8 mouse cellular contexts compared by ENCODE assay signal in the genomic region with DNA sequence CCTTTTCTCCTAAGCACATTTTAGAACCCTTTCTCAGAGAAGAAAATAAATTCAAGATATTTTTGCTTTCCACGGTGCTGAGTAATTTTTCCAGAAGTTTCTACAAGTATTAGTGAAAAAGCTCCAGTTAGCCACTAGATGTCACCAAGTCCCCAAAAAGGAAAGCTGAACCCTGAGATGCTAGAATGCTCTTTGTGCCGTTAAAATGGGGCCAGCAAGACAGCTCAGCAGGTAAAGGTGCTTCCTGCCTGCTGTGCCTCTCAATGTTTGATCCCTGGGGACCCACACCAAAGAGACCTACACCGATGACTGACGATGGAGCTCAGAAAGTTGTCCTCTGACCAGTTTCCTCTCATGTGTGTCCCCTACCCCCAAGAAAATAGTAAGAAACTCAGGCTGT. TPM values are rescaled to one million over a fixed set of nuclear protein-coding genes. Genes with fewer than 3 reads are reported as not detected.
DNase-seq lines count a peak whose midpoint lies in the region; ATAC-seq and TF ChIP-seq lines count a peak whose summit lies in the region.

No protein-coding gene starts in this region.

- no peak overlapping the region for H3K27ac ChIP-seq in kidney, postnatal 0 days

- H3K4me2 ChIP-seq in kidney, postnatal 0 days (ENCODE audit: low read length), result no peak overlapping the region

- peak; percentile 71 for TF ChIP-seq CTCF in kidney, postnatal 0 days (IDR thresholded peaks at IDR 0.05; ENCODE audit: low read depth)

- H3K27me3 ChIP-seq in kidney, postnatal 0 days (ENCODE audit: insufficient read depth, low read length), result no peaks in the 10 kb centered on the region

- no peaks in the 10 kb centered on the region for H3K36me3 ChIP-seq in kidney, postnatal 0 days (ENCODE audit: insufficient read depth, low read length)

- no peaks in the 10 kb centered on the region for H3K9me3 ChIP-seq in kidney, postnatal 0 days (replicated peaks; ENCODE audit: low read length)

- peak; percentile 11 for DNase-seq in adrenal gland, postnatal 10 days
- DNase-seq in adrenal gland, adult 8-10 months, result no peak
- DNase-seq in kidney, postnatal 0 days (ENCODE audit: low spot score), result peak; percentile 80
- no peak for DNase-seq in kidney, adult 11 months
- DNase-seq in NIH3T3 (ENCODE audit: low read depth), result peak; percentile 58
- DNase-seq in ovary, adult 18-20 months (ENCODE audit: low spot score), result no peak
- no peak for DNase-seq in right cerebral cortex, adult 18-20 months

- WGBS in kidney, postnatal 0 days, result 32% methylated on average over 4 of the region's 4 CpGs

- H3K4me3 ChIP-seq in kidney, postnatal 0 days (replicated peaks; ENCODE audit: low read depth, low read length), result no peak overlapping the region

- no peak for ATAC-seq in kidney, postnatal 0 days (replicated peaks; ENCODE audit: low FRiP score, low read depth)
- peak; percentile 50 for ATAC-seq in megakaryocyte, adult 5-6 weeks (ENCODE audit: poor library complexity, severe bottlenecking)

- no peak overlapping the region for H3K9ac ChIP-seq in kidney, postnatal 0 days (ENCODE audit: low read depth, low read length)

- no peaks in the 10 kb centered on the region for H3K4me1 ChIP-seq in kidney, postnatal 0 days (replicated peaks; ENCODE audit: insufficient read depth, low read length)

RNA-seq across cellular contexts. Expression of gene Hnrnph2, which starts 8.5 kb away (rescaled TPM):
- total RNA-seq in adrenal gland, postnatal 10 days (2021), result 10 to 100 TPM; 83.6 to 83.9 TPM
- total RNA-seq in adrenal gland, adult 8-10 months (2022), result 100 to 1,000 TPM in 3 of 4 experiments, 10 to 100 TPM in 1; 97.9 to 112 (median 105) TPM
- polyA plus RNA-seq in kidney, postnatal 0 days (2015; fragmentation: Nextera tagmentation; extraction: Ambion mirVana), result 125 and 131 TPM in 2 replicates
- total RNA-seq in megakaryocyte, adult 5-6 weeks (2015), result 63.0 and 67.6 TPM in 2 replicates
- 122 and 132 TPM in 2 replicates for total RNA-seq in megakaryocyte, adult 5-6 weeks (2017)

RNA-seq across cellular contexts. Expression of gene Gla, which starts 8.5 kb away (rescaled TPM):
- total RNA-seq in adrenal gland, postnatal 10 days (2021), result 1 to 10 TPM; 5.4 to 5.8 TPM
- total RNA-seq in adrenal gland, adult 8-10 months (2022), result 10 to 100 TPM; 13.5 to 20.7 (median 14.0) TPM
- 4.8 and 5.2 TPM in 2 replicates for polyA plus RNA-seq in kidney, postnatal 0 days (2015; fragmentation: Nextera tagmentation; extraction: Ambion mirVana)
- 11.5 and 11.6 TPM in 2 replicates for total RNA-seq in megakaryocyte, adult 5-6 weeks (2015)
- total RNA-seq in megakaryocyte, adult 5-6 weeks (2017), result 16.2 and 17.4 TPM in 2 replicates

RNA-seq across cellular contexts. Expression of gene Rpl36a, which starts 24.0 kb away (rescaled TPM):
- 100 to 1,000 TPM; 336 to 341 TPM for total RNA-seq in adrenal gland, postnatal 10 days (2021)
- 100 to 1,000 TPM; 153 to 265 (median 202) TPM for total RNA-seq in adrenal gland, adult 8-10 months (2022)
- polyA plus RNA-seq in kidney, postnatal 0 days (2015; fragmentation: Nextera tagmentation; extraction: Ambion mirVana), result 527 and 613 TPM in 2 replicates
- total RNA-seq in megakaryocyte, adult 5-6 weeks (2015), result 854 and 930 TPM in 2 replicates
- 3,467 and 4,087 TPM in 2 replicates for total RNA-seq in megakaryocyte, adult 5-6 weeks (2017)

RNA-seq across cellular contexts. Expression of gene Btk, which starts 26.1 kb away (rescaled TPM):
- 1 to 10 TPM; 2.5 to 3.3 TPM for total RNA-seq in adrenal gland, postnatal 10 days (2021)
- 1 to 10 TPM; 1.5 to 3.4 (median 1.8) TPM for total RNA-seq in adrenal gland, adult 8-10 months (2022)
- polyA plus RNA-seq in kidney, postnatal 0 days (2015; fragmentation: Nextera tagmentation; extraction: Ambion mirVana), result 0.47 and 0.79 TPM in 2 replicates
- total RNA-seq in megakaryocyte, adult 5-6 weeks (2015), result 54.9 and 56.9 TPM in 2 replicates
- 57.7 and 63.3 TPM in 2 replicates for total RNA-seq in megakaryocyte, adult 5-6 weeks (2017)

Comparison
In these comparisons a context has a peak if more than half of its experiments do, and no peak if none do; other contexts are left out.
1. DNase-seq: peak in adrenal gland, postnatal 10 days (single experiment), kidney, postnatal 0 days (single experiment) and NIH3T3 (single experiment); none in adrenal gland, adult 8-10 months (single experiment), kidney, adult 11 months (single experiment), ovary, adult 18-20 months (single experiment) and right cerebral cortex, adult 18-20 months (single experiment).